Mouse (Mus musculus) B cell, adult 67 days (primary cell): ENCODE measurements around the gene Gm10031. TPM values are rescaled to one million over a fixed set of nuclear protein-coding genes. Genes with fewer than 3 reads are reported as not detected.

Experiments used
- total RNA-seq, 2 experiments: library from RNA; stranded (reverse); gene quantifications; 4 replicates each; pipeline ENCODE4 v1.2.4; 2023

Gene Gm10031
- 10 to 100 TPM; 29.7 to 42.8 TPM for total RNA-seq

DNA sequence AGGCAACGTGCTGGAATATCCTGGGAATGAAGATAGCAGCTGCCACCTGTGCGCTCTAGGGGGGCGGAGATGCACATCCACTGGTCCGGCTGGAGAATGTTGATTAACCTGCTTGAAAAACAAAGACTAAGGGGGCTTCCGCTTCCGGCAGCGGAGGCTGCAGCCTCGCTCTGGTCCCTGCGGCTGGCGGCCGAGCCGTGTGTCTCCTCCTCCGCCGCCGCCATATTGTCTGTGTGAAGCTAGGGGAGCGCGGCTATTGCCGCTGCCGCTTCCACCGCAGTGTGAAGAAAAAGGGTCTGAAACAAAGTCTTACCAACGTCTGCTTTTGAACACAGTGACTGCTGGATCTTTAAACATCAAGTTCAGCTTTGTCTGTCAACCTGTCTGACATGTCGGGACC, at the start of gene Gm10031:
Gene Gm10031, plus strand, starts transcription at position 171 of the 400 bp plus-strand sequence.

GRCm38 (mm10) chr1:156558024-156558930, 34.5 kb downstream of the Gm10031 start, which contains the start of gene Abl2:
Abl2 (plus strand) TSS chr1:156558786.

Other genes starting within 250 kb of the Gm10031 start
- gene Tdrd5, start 220.3 kb upstream of the Gm10031 start, total RNA-seq, result not detected
- gene Nphs2, start 213.3 kb upstream of the Gm10031 start, total RNA-seq, result not detected
- gene Gm2000, start 158.0 kb upstream of the Gm10031 start, total RNA-seq, result 1,000 to 10,000 TPM; 1,169 to 1,204 TPM
- gene Axdnd1, start 102.9 kb upstream of the Gm10031 start, total RNA-seq, result under 1 TPM in 1 of 2 experiments, not detected in 1; 0.96 TPM
- gene Soat1, start 49.7 kb upstream of the Gm10031 start, total RNA-seq, result 10 to 100 TPM; 81.4 to 87.0 TPM
- gene Abl2, start 34.8 kb downstream of the Gm10031 start, total RNA-seq, result 10 to 100 TPM; 57.2 to 64.7 TPM
- 10 to 100 TPM; 43.8 to 60.2 TPM for gene Tor3a, start 150.3 kb downstream of the Gm10031 start, total RNA-seq
- gene Fam20b, start 195.1 kb downstream of the Gm10031 start, total RNA-seq, result 10 to 100 TPM; 24.6 to 26.6 TPM